Mouse (Mus musculus) heart, embryonic 11.5 days (tissue): ENCODE measurements at regions not wholly inside any gene's neighbourhood (a gene's known extent, or its start where the extent isn't known, plus 50 kb on each side); places are given as distances from the start of the nearest gene placed in this dataset.

Experiments
- ATAC-seq: fragments of 200-750 bp; cut with Nextera tagmentation; replicated peaks from 2 replicates; pipeline ENCODE4 v1.8.0; 2017; ENCODE audit warnings: moderate library complexity; ENCODE audit not compliant: insufficient number of reproducible peaks, low FRiP score, low TSS enrichment
- H3K27ac ChIP-seq: fragments of 300-500 bp; sonication (generic); 2 replicates; pipeline ENCODE4 v1.5.1; 2014; ENCODE audit warnings: mild to moderate bottlenecking, low read depth, low read length
- H3K27me3 ChIP-seq: fragments of 300-500 bp; sonication (generic); 2 replicates; pipeline ENCODE4 v1.6.1; 2014; ENCODE audit warnings: mild to moderate bottlenecking, low read length, mixed read lengths; ENCODE audit not compliant: control insufficient read depth, insufficient read depth
- H3K36me3 ChIP-seq: fragments of 300-500 bp; sonication (generic); 2 replicates; pipeline ENCODE4 v1.6.1; 2014; ENCODE audit warnings: mild to moderate bottlenecking, low read length, moderate library complexity, mixed read lengths; ENCODE audit not compliant: control insufficient read depth, insufficient read depth
- H3K4me1 ChIP-seq: fragments of 300-500 bp; sonication (generic); 2 replicates; pipeline ENCODE4 v1.6.1; 2014; ENCODE audit warnings: low read length; ENCODE audit not compliant: control insufficient read depth, insufficient read depth
- H3K4me2 ChIP-seq: fragments of 300-500 bp; sonication (generic); 2 replicates; pipeline ENCODE4 v1.6.1; 2014; ENCODE audit warnings: mild to moderate bottlenecking, moderate library complexity
- H3K4me3 ChIP-seq: fragments of 300-500 bp; sonication (generic); 2 replicates; pipeline ENCODE4 v1.5.1; 2014; ENCODE audit warnings: low read depth, low read length
- H3K9ac ChIP-seq: fragments of 300-500 bp; sonication (generic); 2 replicates; pipeline ENCODE4 v1.6.1; 2014; ENCODE audit warnings: mild to moderate bottlenecking, low read depth, low read length, moderate library complexity
- H3K9me3 ChIP-seq: fragments of 300-500 bp; sonication (generic); replicated peaks from 2 replicates; pipeline ENCODE4 v1.6.1; 2016; ENCODE audit warnings: low read length; ENCODE audit not compliant: control insufficient read depth
- WGBS: fragments of 180-500 bp; shearing (Covaris S2); extraction: QIAGEN DNeasy Blood & Tissue Kit; methylation state at CpG from one replicate; pipeline ENCODE4 v1.1.7; 2014; ENCODE audit not compliant: insufficient replicate concordance; 5-methylcytosine and 5-hydroxymethylcytosine counted together

DNA sequence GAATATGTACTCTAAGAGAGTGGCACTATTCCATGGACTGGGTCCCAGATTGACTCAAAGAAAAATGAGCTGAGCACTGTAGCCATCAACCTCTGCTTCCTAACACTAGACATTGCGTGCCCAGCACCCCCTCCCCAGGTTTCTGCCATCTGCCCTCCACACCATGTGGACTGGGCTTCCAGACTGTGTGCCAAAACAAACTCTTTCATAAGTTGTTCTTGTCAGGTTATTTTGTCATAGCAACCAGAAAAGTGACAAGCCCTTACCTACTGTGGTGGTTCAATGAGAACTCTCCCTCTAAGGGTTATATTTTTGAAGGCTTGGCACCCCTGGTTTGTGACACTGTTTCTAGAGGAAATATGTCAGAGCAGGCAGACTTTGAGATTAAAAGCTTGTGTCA lies 234.3 kb upstream of the Rnaseh2b start:
- Histone ChIP-seq H3K36me3 (no peaks in the 10 kb centered on the region), H3K4me2 (no peak overlapping the region), H3K4me3 (no peak overlapping the region), H3K27me3 (no peaks in the 10 kb centered on the region), H3K4me1 (no peaks in the 10 kb centered on the region), H3K9me3 (no peaks in the 10 kb centered on the region), H3K9ac (no peak overlapping the region), H3K27ac (no peak overlapping the region)
- ATAC-seq: no peak
- WGBS: 77% methylated on average over 1 of the region's 1 CpGs

GRCm38 (mm10) chr14:62071140-62071539 lies 221.2 kb upstream of the Rnaseh2b start:
- WGBS: 89% methylated on average over 6 of the region's 6 CpGs

DNA sequence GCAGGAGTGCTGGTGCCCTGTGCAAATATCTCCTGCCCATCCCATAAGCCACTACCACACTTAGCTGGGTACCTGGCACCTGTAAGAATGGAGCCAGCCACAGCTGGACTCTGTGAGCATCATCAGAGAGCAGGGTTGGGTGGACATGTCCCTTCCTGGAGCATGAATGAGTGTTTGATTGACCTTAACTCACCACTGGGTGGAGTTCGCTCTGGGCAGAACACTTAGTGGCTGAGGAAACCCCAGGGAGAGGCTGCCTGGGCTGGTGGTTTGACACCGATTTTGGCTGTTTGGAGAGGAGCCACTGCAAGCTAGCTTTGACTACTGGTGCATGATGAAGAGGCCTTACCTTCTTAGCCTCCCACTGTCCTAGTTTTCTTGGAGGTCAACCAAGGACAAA lies 208.3 kb upstream of the Rnaseh2b start:
- H3K36me3 ChIP-seq: no peaks in the 10 kb centered on the region
- no peak overlapping the region for H3K9ac ChIP-seq
- no peak overlapping the region for H3K27ac ChIP-seq
- 0 out of 2 replicates have a peak, but pooled peaks cover 5% of the 10 kb centered on the region for H3K4me1 ChIP-seq
- no peak overlapping the region for H3K4me2 ChIP-seq
- WGBS: 44% methylated on average over 2 of the region's 2 CpGs
- H3K27me3 ChIP-seq: peaks cover 3% of the 10 kb centered on the region; the same call in 1 of the 2 replicates
- no peak for ATAC-seq
- H3K4me3 ChIP-seq: no peak overlapping the region
- no peaks in the 10 kb centered on the region for H3K9me3 ChIP-seq

More at GRCm38 (mm10) chr14:62071140-62071539, 221.2 kb upstream of the Rnaseh2b start:
- H3K4me3 ChIP-seq: no peak overlapping the region
- no peak overlapping the region for H3K9ac ChIP-seq
- H3K27me3 ChIP-seq: no peaks in the 10 kb centered on the region
- no peaks in the 10 kb centered on the region for H3K36me3 ChIP-seq
- H3K27ac ChIP-seq: no peak overlapping the region
- no peak for ATAC-seq
- H3K4me2 ChIP-seq: no peak overlapping the region
- H3K4me1 ChIP-seq: no peaks in the 10 kb centered on the region
- H3K9me3 ChIP-seq: no peaks in the 10 kb centered on the region

- H3K36me3 ChIP-seq: no peaks in the 10 kb centered on the region
- H3K27ac ChIP-seq: no peak overlapping the region
Measured at GRCm38 (mm10) chr14:62088174-62088573, 204.2 kb upstream of the Rnaseh2b start.

GRCm38 (mm10) chr14:62117532-62117931 lies 174.9 kb upstream of the Rnaseh2b start:
- H3K4me2 ChIP-seq: no peak overlapping the region
- no peak overlapping the region for H3K9ac ChIP-seq
- no peaks in the 10 kb centered on the region for H3K9me3 ChIP-seq
- no peak for ATAC-seq
- no peak overlapping the region for H3K4me3 ChIP-seq
- no peak overlapping the region for H3K27ac ChIP-seq
- no peaks in the 10 kb centered on the region for H3K36me3 ChIP-seq
- WGBS: 81% methylated on average over 3 of the region's 3 CpGs
- no peaks in the 10 kb centered on the region for H3K27me3 ChIP-seq
- H3K4me1 ChIP-seq: no peaks in the 10 kb centered on the region

More at GRCm38 (mm10) chr14:62088174-62088573, 204.2 kb upstream of the Rnaseh2b start:
- peaks cover 6% of the 10 kb centered on the region; the same call in 1 of the 2 replicates for H3K27me3 ChIP-seq
- WGBS: 75% methylated on average over 3 of the region's 3 CpGs
- ATAC-seq: no peak
- H3K4me3 ChIP-seq: no peak overlapping the region
- H3K4me1 ChIP-seq: 0 out of 2 replicates have a peak, but pooled peaks cover 5% of the 10 kb centered on the region
- no peak overlapping the region for H3K9ac ChIP-seq
- H3K9me3 ChIP-seq: no peaks in the 10 kb centered on the region
- no peak overlapping the region for H3K4me2 ChIP-seq

- no peaks in the 10 kb centered on the region for H3K27me3 ChIP-seq
- H3K4me1 ChIP-seq: no peaks in the 10 kb centered on the region
- no peak overlapping the region for H3K27ac ChIP-seq
- no peak overlapping the region for H3K4me3 ChIP-seq
- no peak overlapping the region for H3K9ac ChIP-seq
- WGBS: 46% methylated on average over 2 of the region's 2 CpGs
- no peaks in the 10 kb centered on the region for H3K36me3 ChIP-seq
- no peaks in the 10 kb centered on the region for H3K9me3 ChIP-seq
- H3K4me2 ChIP-seq: no peak overlapping the region
- ATAC-seq: no peak
Measured at GRCm38 (mm10) chr14:62118542-62118953, 173.8 kb upstream of the Rnaseh2b start.

DNA sequence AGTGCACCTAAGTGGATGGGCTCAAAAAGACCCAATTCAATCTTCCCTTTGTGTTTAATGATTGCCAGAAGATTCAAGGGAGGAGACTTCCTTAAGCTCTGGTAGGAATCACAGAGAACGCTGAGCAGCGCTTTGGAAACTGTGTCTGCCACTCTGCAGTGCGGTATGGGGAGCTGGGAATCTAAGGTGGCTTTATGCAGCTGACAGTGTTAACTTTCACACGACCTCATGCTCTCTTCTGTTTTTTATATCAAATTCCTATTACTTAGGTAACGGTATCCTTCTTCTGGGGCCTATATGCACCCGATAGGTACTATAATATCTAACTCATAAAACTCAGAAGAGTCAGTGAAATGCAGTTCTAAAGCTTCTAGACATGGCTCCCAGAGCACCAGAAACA lies 163.5 kb upstream of the Rnaseh2b start:
- no peaks in the 10 kb centered on the region for H3K27me3 ChIP-seq
- H3K4me3 ChIP-seq: no peak overlapping the region
- no peak for ATAC-seq
- no peaks in the 10 kb centered on the region for H3K36me3 ChIP-seq
- WGBS: 81% methylated on average over 6 of the region's 6 CpGs
- no peak overlapping the region for H3K27ac ChIP-seq
- no peaks in the 10 kb centered on the region for H3K4me1 ChIP-seq
- no peak overlapping the region for H3K9ac ChIP-seq
- H3K4me2 ChIP-seq: no peak overlapping the region
- H3K9me3 ChIP-seq: no peaks in the 10 kb centered on the region

GRCm38 (mm10) chr14:62132353-62132816 lies 160.0 kb upstream of the Rnaseh2b start:
- no peak overlapping the region for H3K4me2 ChIP-seq
- no peak overlapping the region for H3K4me3 ChIP-seq
- H3K36me3 ChIP-seq: no peaks in the 10 kb centered on the region
- H3K9me3 ChIP-seq: peaks cover 6% of the 10 kb centered on the region; the same call in 1 of the 2 replicates
- no peaks in the 10 kb centered on the region for H3K27me3 ChIP-seq
- H3K9ac ChIP-seq: no peak overlapping the region
- no peaks in the 10 kb centered on the region for H3K4me1 ChIP-seq
- ATAC-seq: no peak
- 52% methylated on average over 8 of the region's 8 CpGs for WGBS
- H3K27ac ChIP-seq: no peak overlapping the region

DNA sequence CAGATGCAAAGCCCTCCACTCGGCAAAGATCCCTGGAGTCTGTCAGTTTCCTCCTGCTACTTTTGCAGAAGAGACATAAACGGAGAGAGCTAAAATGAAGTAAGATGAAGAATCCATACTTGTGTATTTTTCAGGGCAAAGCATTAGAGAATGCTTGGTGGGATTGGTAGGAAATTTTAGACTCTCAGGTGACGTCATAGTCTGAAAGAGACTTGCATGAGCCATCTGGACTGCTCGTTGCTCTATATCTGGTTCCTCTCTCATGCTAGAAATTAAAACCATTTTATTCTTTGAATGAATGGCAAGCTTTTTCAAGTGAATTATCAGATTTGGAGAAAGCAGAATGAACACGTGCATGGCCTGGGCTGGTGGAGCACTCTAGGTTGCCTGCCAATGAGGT lies 154.4 kb upstream of the Rnaseh2b start:
- Histone ChIP-seq H3K27ac (no peak overlapping the region), H3K4me2 (no peak overlapping the region), H3K4me1 (no peaks in the 10 kb centered on the region), H3K9ac (no peak overlapping the region), H3K9me3 (peaks cover 6% of the 10 kb centered on the region; the same call in 1 of the 2 replicates), H3K27me3 (no peaks in the 10 kb centered on the region), H3K4me3 (no peak overlapping the region), H3K36me3 (no peaks in the 10 kb centered on the region)
- WGBS: 70% methylated on average over 5 of the region's 5 CpGs
- no peak for ATAC-seq
